Mouse (Mus musculus): ENCODE results near the gene Pard3. TPM values are rescaled to one million over a fixed set of nuclear protein-coding genes. Genes with fewer than 3 reads are reported as not detected.

Gene Pard3
- total and polyA plus RNA-seq, 3 experiments: 0.51 to 1.3 (median 0.94) TPM

GRCm38 (mm10) chr8:127182065-127182464 lies 118.4 kb downstream of the Pard3 start:
- Histone ChIP-seq H3K4me1 (ENCODE audit: control insufficient read depth in 1 of 2, insufficient read depth in 2 of 2) (peaks cover 3 to 29% of the 10 kb centered on the region in 2 experiments; a peak in 2 of 4 replicates), H3K4me2 (ENCODE audit: insufficient read depth, low read depth, poor library complexity, severe bottlenecking) (no peak overlapping the region), H3K36me3 (replicated peaks in 1 of 2; ENCODE audit: control insufficient read depth in 1 of 2, insufficient read depth in 1 of 2, low read length in 1 of 2) (no peaks in the 10 kb centered on the region), H3K27ac (ENCODE audit: insufficient read depth, low read depth) (no peak overlapping the region), H3K9me3 (replicated peaks; ENCODE audit: low read length) (no peaks in the 10 kb centered on the region), H3K79me2 (replicated peaks; ENCODE audit: control insufficient read depth, extremely low read depth, insufficient read depth, poor library complexity, severe bottlenecking) (no peaks in the 10 kb centered on the region), H3K27me3 (replicated peaks) (no peaks in the 10 kb centered on the region), H3K9ac (ENCODE audit: insufficient read depth, low read depth) (no peak overlapping the region), H3K4me3 (replicated peaks in 1 of 3; ENCODE audit: low read depth in 2 of 3, low read length in 2 of 3, poor library complexity in 1 of 3) (no peak overlapping the region)
- no peak for TF ChIP-seq UBTF (IDR thresholded peaks at IDR 0.05; ENCODE audit: low read depth, low read length)
- no peak for TF ChIP-seq ZMIZ1 (IDR thresholded peaks at IDR 0.05; ENCODE audit: low read depth, low read length)
- TF ChIP-seq SMC3 (IDR thresholded peaks at IDR 0.05; ENCODE audit: low read depth, low read length): no peak
- no peak for TF ChIP-seq ETS1 (conservative IDR thresholded peaks at IDR 0.05; ENCODE audit: low read depth, low read length)
- no peak for TF ChIP-seq NELFE (IDR thresholded peaks at IDR 0.05; ENCODE audit: low read depth, low read length)
- TF ChIP-seq CHD1 (IDR thresholded peaks at IDR 0.05; ENCODE audit: low read depth, low read length): no peak
- no peak for TF ChIP-seq KAT2A (IDR thresholded peaks at IDR 0.05; ENCODE audit: insufficient replicate concordance, low read length)
- no peak for TF ChIP-seq TBP (conservative IDR thresholded peaks at IDR 0.05; ENCODE audit: low read depth, low read length)
- no peak for TF ChIP-seq POLR2AphosphoS2 (IDR thresholded peaks at IDR 0.05; ENCODE audit: low read depth, low read length)
- no peak for TF ChIP-seq EP300 (IDR thresholded peaks at IDR 0.05; ENCODE audit: low read length)
- no peak for TF ChIP-seq ELF1 (IDR thresholded peaks at IDR 0.05; ENCODE audit: low read depth, low read length)
- no peak for TF ChIP-seq MAX (IDR thresholded peaks at IDR 0.05; ENCODE audit: low read length)
- TF ChIP-seq ZKSCAN1 (IDR thresholded peaks at IDR 0.05; ENCODE audit: borderline replicate concordance, low read depth, low read length): no peak
- no peak for TF ChIP-seq MAZ (IDR thresholded peaks at IDR 0.05; ENCODE audit: low read depth, low read length)
- TF ChIP-seq RAD21 (IDR thresholded peaks at IDR 0.05; ENCODE audit: low read depth, low read length): no peak
- TF ChIP-seq BHLHE40 (IDR thresholded peaks at IDR 0.05; ENCODE audit: low read depth, low read length): no peak
- dilution Hi-C loops (cut with MboI; ENCODE audit: extremely low pct_ligation_motif_present, extremely low pct_unique_long_range_greater_than_20kb, low sequenced_read_pairs) (no loop called here), in situ Hi-C loops (cut with MboI; ENCODE audit: low pct_ligation_motif_present, low pct_unique_long_range_greater_than_20kb, low sequenced_read_pairs) (loop anchor here (25.0 kb wide), 2 partner anchors 230 to 1330 kb away; no protein-coding TSS in a partner anchor)
- DNase-seq (ENCODE audit: extremely low read depth): no peak

- DNase-seq (ENCODE audit: extremely low read depth): no peak
- dilution Hi-C loops (cut with MboI; ENCODE audit: extremely low pct_ligation_motif_present, extremely low pct_unique_long_range_greater_than_20kb, low sequenced_read_pairs): no loop called here
- no peak for TF ChIP-seq POLR2A (IDR thresholded peaks at IDR 0.05; ENCODE audit: low read depth, low read length)
- TF ChIP-seq NELFE (IDR thresholded peaks at IDR 0.05; ENCODE audit: low read depth, low read length): no peak
- no peak for TF ChIP-seq ZMIZ1 (IDR thresholded peaks at IDR 0.05; ENCODE audit: low read depth, low read length)
- TF ChIP-seq CHD1 (IDR thresholded peaks at IDR 0.05; ENCODE audit: low read depth, low read length): no peak
- TF ChIP-seq BHLHE40 (IDR thresholded peaks at IDR 0.05; ENCODE audit: low read depth, low read length): no peak
- TF ChIP-seq RAD21 (IDR thresholded peaks at IDR 0.05; ENCODE audit: low read depth, low read length): no peak
- TF ChIP-seq SMC3 (IDR thresholded peaks at IDR 0.05; ENCODE audit: low read depth, low read length): no peak
- TF ChIP-seq USF2 (conservative IDR thresholded peaks at IDR 0.05; ENCODE audit: low read depth, low read length): no peak
- no peak for TF ChIP-seq ETS1 (conservative IDR thresholded peaks at IDR 0.05; ENCODE audit: low read depth, low read length)
- no peak for TF ChIP-seq CHD2 (IDR thresholded peaks at IDR 0.05; ENCODE audit: low read length)
- no peak for TF ChIP-seq JUND (conservative IDR thresholded peaks at IDR 0.05; ENCODE audit: low read depth, low read length)
- TF ChIP-seq SIN3A (IDR thresholded peaks at IDR 0.05; ENCODE audit: low read length): no peak
- no peak for TF ChIP-seq HCFC1 (IDR thresholded peaks at IDR 0.05; ENCODE audit: low read depth, low read length)
- no peak for TF ChIP-seq ZC3H11A (IDR thresholded peaks at IDR 0.05; ENCODE audit: low read depth, low read length)
- no peak for TF ChIP-seq ELF1 (IDR thresholded peaks at IDR 0.05; ENCODE audit: low read depth, low read length)
- TF ChIP-seq E2F4 (IDR thresholded peaks at IDR 0.05; ENCODE audit: insufficient replicate concordance, low read depth, low read length): no peak
- TF ChIP-seq KAT2A (IDR thresholded peaks at IDR 0.05; ENCODE audit: insufficient replicate concordance, low read length): no peak
- H3K9ac ChIP-seq (ENCODE audit: insufficient read depth, low read depth): no peak overlapping the region
- no peak overlapping the region for H3K4me3 ChIP-seq (replicated peaks in 1 of 3; ENCODE audit: low read depth in 2 of 3, low read length in 2 of 3, poor library complexity in 1 of 3)
- H3K9me3 ChIP-seq (replicated peaks; ENCODE audit: low read length): no peaks in the 10 kb centered on the region
- in situ Hi-C loops (cut with MboI; ENCODE audit: low pct_ligation_motif_present, low pct_unique_long_range_greater_than_20kb, low sequenced_read_pairs): loop anchor here (25.0 kb wide), 2 partner anchors 229 to 1329 kb away; no protein-coding TSS in a partner anchor
- no peaks in the 10 kb centered on the region for H3K36me3 ChIP-seq (replicated peaks in 1 of 2; ENCODE audit: control insufficient read depth in 1 of 2, insufficient read depth in 1 of 2, low read length in 1 of 2)
- H3K4me2 ChIP-seq (ENCODE audit: insufficient read depth, low read depth, poor library complexity, severe bottlenecking): no peak overlapping the region
- no peak overlapping the region for H3K27ac ChIP-seq (ENCODE audit: insufficient read depth, low read depth)
- H3K79me2 ChIP-seq (replicated peaks; ENCODE audit: control insufficient read depth, extremely low read depth, insufficient read depth, poor library complexity, severe bottlenecking): no peaks in the 10 kb centered on the region
- H3K4me1 ChIP-seq (ENCODE audit: control insufficient read depth in 1 of 2, insufficient read depth in 2 of 2): peaks cover 6 to 16% of the 10 kb centered on the region in 2 experiments; a peak in 3 of 4 replicates
- no peaks in the 10 kb centered on the region for H3K27me3 ChIP-seq (replicated peaks)
These were observed 119.8 kb downstream of the Pard3 start for GRCm38 (mm10) chr8:127183533-127183932.
